Mouse (Mus musculus) thymus, adult 18-20 months (tissue): Measurements from ENCODE around the gene Dynlt1c.
A peak's percentile ranks its signal among the peaks of the same experiment; 100 is the strongest.
"Not testable (repeated sequence)": the region's sequence is repeated elsewhere in the genome, so short reads cannot be mapped to it uniquely, and the experiment has no call there.

ENCODE experiments used
- DNase-seq, 2 experiments: peaks; one replicate each; pipeline ENCODE4 v3.0.0; 2022; ENCODE audit warnings: mixed read lengths in 2 of 2

Dynlt1c gene

GRCm38 (mm10) chr17:6601204-6601911 lies at the start of gene Dynlt1c:
Gene Dynlt1c, plus strand, starts transcription at chr17:6601671.
- peak; percentile 58 to 64 for DNase-seq

- not testable (repeated sequence) for DNase-seq
These were observed 47.7 kb upstream of the Dynlt1c start for GRCm38 (mm10) chr17:6553798-6554197.

DNA sequence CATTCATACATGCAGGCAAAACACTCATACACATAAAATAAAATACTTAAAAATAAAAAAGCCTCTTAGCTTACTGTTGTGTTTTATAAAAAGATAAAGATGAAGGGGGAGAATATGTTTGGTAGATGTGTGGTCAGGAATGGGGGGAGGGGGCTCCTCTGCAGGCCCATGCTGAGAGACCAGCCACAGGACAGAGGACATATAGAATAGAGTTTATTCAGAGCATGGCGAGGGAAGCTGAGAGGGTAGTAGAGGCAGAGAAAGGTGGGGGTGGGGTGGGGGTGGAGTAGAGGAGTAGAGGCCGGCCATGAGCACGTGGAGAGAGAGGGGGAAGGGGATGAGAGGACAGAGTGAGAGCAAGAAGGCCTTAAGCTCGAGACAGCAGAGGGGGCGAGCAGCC lies 47.2 kb upstream of the Dynlt1c start:
- DNase-seq: not testable (repeated sequence)

- DNase-seq: not testable (repeated sequence)
These were observed 41.9 kb upstream of the Dynlt1c start for GRCm38 (mm10) chr17:6559447-6560133.

DNA sequence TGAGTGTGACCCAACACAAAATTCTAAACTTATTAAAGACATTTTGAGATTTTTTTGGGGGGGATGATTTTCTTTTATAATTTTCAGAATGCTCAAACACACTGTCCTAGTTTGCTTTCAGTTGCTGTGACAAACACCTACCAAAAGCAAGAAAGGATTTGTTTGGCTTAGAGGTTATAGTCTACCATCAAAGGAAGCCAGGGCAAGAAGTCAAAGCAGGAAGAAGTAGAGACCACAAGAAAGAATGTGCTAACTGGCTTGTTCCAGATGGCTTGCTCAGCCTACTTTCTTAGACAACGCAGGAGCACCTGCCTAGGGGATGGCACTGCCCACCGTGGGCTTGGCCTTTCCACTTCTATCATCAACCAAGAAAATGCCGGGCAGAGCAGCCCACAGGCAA lies 36.6 kb upstream of the Dynlt1c start:
- DNase-seq: not testable (repeated sequence)

DNA sequence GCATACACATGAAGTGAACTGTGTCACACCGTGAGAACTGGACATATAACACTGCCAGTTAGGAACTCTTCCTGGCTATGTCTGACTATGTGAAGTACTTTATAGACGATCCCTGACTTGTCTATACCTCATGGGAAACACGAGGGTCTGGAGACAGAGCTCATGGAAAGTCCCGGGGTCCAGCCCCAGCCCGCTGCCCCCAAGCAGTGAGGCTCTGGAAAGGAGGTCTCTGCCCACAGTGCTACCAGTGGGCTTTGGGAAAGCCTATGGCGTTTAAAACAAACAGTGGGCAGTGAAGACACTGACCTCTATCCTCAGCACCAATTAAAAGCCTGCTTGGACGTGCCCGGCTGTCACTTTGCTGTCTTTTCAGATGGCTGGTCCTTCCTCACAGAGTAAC lies 33.6 kb upstream of the Dynlt1c start:
- not testable (repeated sequence) for DNase-seq

GRCm38 (mm10) chr17:6571296-6571695 lies 30.2 kb upstream of the Dynlt1c start:
- DNase-seq: not testable (repeated sequence)

DNA sequence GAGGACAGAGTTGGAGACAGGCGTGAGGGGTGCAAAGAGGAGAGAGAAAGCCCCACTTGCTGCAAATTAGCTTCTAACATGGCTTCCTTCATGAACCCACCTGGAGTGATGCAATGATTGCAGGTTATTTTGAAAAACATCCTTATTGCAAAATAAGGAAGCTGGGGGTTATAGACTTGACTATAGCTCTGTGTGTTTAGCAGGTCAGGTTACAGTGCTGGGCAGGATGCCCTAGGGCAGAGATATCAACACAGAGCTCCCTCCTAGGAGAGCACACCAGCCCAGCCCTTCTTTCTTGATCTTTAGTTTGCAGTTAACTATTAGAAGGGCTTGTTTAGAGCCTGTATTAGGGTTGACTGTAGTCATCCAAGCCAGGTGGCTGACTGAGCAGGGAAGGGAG lies 29.3 kb upstream of the Dynlt1c start:
- not testable (repeated sequence) for DNase-seq

DNA sequence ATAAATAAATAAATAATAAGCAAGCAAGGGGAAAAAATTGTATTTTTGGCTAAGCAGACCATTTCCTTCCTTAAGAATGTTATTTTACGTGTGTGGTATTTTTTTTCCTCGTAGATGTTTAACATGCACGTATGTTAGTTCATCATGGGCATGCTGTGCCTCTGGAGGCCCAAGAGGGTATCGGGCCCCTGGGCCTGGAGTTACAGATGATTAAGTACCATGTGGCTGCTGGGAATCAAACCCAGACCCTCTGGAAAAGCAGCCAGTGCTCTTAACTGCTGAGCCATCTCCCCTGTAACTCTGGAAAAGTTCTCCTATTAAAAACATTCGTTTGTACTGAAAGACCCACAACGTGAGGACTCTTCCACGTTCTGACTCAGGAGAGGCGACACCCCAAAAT lies 26.1 kb upstream of the Dynlt1c start:
- not testable (repeated sequence) for DNase-seq

DNA sequence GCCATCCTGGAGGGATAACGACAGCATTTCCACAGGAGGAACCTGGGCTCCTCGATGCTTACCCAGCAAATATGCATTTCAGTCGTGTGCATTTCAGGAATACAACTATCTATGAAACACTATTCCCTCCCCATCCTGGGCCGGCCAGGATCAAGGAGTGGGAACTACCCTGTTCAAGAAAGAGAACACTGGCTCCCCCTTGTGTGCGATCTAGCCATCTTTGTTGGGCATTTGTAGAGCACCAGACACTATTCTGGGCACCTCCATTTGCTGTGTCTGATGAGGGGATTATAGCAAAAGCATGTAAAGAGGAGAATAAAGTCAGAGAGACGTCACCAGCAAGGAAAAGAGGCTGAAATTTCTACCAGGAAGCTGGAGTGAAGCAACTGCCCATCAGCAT lies 12.8 kb upstream of the Dynlt1c start:
- not testable (repeated sequence) for DNase-seq

GRCm38 (mm10) chr17:6592109-6592508 lies 9.4 kb upstream of the Dynlt1c start:
- not testable (repeated sequence) for DNase-seq

DNA sequence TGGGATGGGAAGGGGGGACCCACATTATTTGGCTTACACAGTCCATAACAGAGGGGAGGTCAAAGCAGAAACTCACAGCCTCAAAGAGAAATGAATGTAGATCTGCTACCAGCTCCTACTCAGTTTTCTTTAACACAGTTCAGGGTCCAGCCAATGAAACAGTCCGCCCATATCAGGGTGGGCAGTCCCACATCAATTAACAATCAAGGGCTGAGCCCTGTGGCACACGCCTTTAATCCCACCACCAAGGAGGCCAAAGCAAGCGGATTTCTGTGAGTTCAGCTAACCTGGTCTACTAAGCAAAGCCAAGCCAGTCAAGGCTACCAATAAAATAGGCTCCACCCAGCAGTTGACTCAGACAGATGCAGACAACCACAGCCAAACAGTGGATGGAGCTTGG lies 7.6 kb upstream of the Dynlt1c start:
- peak in 1 of 2 experiments; percentile 33 for DNase-seq

DNA sequence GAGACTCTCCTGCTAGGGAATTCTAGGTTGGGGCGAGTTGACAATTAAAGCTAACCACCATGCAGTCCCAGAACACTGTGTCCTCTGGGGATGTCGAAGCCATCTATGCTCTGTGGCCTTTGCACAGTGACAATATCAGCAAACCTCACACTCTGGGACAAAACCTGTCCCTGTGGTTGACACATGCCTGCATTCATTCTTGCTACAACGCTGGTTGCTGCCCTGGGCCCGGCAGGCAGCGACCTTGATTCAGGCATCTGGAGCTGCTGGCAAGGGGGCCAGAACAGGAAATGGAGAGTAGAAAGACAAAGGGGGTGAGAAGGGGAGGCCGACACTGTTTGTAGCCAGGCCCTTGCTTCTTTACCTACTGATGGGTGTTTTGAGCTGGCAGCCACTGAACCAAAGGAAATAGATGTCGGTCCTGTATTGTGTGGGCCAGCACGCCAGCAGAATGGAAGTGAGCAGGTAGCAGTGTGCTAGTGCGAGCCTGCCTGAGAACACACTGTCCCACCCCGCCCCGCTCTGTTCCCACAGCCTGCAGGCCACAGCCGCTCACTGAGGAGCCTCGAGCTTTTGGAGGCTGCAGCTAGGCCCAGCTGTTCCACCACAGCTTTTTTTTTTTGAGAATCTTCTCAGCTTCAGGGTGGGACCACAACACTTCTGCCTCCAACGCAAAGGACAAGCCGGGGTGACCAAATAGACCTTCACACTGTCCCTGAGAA lies 5.5 kb upstream of the Dynlt1c start:
- DNase-seq: peak; percentile 69 to 82

- DNase-seq: peak in 1 of 2 experiments; percentile 21
These were observed 3.1 kb upstream of the Dynlt1c start for GRCm38 (mm10) chr17:6598356-6598755.

GRCm38 (mm10) chr17:6600216-6600911 lies 1.1 kb upstream of the Dynlt1c start:
- peak in 1 of 2 experiments; percentile 15 for DNase-seq

- not testable (repeated sequence) for DNase-seq
These were observed 734 bp downstream of the Dynlt1c start for GRCm38 (mm10) chr17:6602205-6602604.

GRCm38 (mm10) chr17:6605347-6605746 lies 3.9 kb downstream of the Dynlt1c start:
- not testable (repeated sequence) for DNase-seq

- not testable (repeated sequence) for DNase-seq
These were observed 12.1 kb downstream of the Dynlt1c start for GRCm38 (mm10) chr17:6613524-6613923.

- DNase-seq: not testable (repeated sequence)
These were observed 12.8 kb downstream of the Dynlt1c start for GRCm38 (mm10) chr17:6614316-6614715.

GRCm38 (mm10) chr17:6616731-6617130 lies 15.3 kb downstream of the Dynlt1c start:
- DNase-seq: not testable (repeated sequence)

- DNase-seq: not testable (repeated sequence)
These were observed 16.4 kb downstream of the Dynlt1c start for GRCm38 (mm10) chr17:6617689-6618400.

DNA sequence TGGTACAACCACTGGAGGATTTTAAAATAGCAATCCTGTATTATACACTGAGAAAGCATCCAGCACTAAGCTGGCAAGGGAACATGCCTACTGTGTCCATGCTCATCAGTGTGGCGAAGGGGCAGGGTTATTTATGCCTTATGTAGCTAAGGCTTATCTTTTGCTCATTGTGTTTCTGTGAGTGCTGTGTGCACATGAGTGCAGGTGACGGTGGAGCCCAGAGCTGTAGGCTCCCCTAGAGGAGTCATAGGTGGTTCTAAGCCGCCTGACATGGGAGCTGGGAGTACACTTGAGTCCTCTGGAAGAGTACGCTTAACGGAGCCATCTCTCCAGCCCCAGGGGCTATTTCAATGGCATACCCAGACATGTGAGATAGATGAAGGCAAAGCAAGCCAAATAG lies 17.8 kb downstream of the Dynlt1c start:
- DNase-seq: not testable (repeated sequence)
